Mouse (Mus musculus): ENCODE measurements around the gene Tmem207. TPM values are rescaled to one million over a fixed set of nuclear protein-coding genes. Genes with fewer than 3 reads are reported as not detected.

Tmem207 gene
- polyA plus RNA-seq, 1 experiment from 2014 or later = 0.08 TPM

- Histone ChIP-seq H3K9ac (no peak overlapping the region), H3K27me3 (ENCODE audit: control insufficient read depth, insufficient read depth, low read length) (no peaks in the 10 kb centered on the region), H3K36me3 (replicated peaks; ENCODE audit: control insufficient read depth, insufficient read depth) (no peaks in the 10 kb centered on the region), H3K9me3 (ENCODE audit: control insufficient read depth, low read length) (no peaks in the 10 kb centered on the region), H3K4me3 (replicated peaks; ENCODE audit: low read length) (no peak overlapping the region), H3K27ac (no peak overlapping the region), H3K4me2 (replicated peaks) (no peak overlapping the region), H3K4me1 (replicated peaks; ENCODE audit: control insufficient read depth, insufficient read depth, low read length) (no peaks in the 10 kb centered on the region)
- WGBS = 14% methylated on average over 2 of the region's 2 CpGs
- DNase-seq (ENCODE audit: low spot score) (no peak), ATAC-seq (ENCODE audit: low FRiP score) (no peak)
Measured at GRCm38 (mm10) chr16:26495721-26496120, 30.8 kb downstream of the Tmem207 start.

- no peaks in the 10 kb centered on the region for H3K36me3 ChIP-seq (replicated peaks; ENCODE audit: control insufficient read depth, insufficient read depth)
- no peaks in the 10 kb centered on the region for H3K9me3 ChIP-seq (ENCODE audit: control insufficient read depth, low read length)
- H3K27me3 ChIP-seq (ENCODE audit: control insufficient read depth, insufficient read depth, low read length) = no peaks in the 10 kb centered on the region
- no peak overlapping the region for H3K4me3 ChIP-seq (replicated peaks; ENCODE audit: low read length)
- ATAC-seq (ENCODE audit: low FRiP score) (no peak), DNase-seq (ENCODE audit: low spot score) (no peak)
- H3K4me2 ChIP-seq (replicated peaks) = no peak overlapping the region
- H3K4me1 ChIP-seq (replicated peaks; ENCODE audit: control insufficient read depth, insufficient read depth, low read length) = no peaks in the 10 kb centered on the region
- no peak overlapping the region for H3K27ac ChIP-seq
- WGBS = 71% methylated on average over 4 of the region's 4 CpGs
- no peak overlapping the region for H3K9ac ChIP-seq
Measured at GRCm38 (mm10) chr16:26471254-26471653, 55.3 kb downstream of the Tmem207 start.

- Histone ChIP-seq H3K4me3 (replicated peaks; ENCODE audit: low read length) (no peak overlapping the region), H3K27ac (no peak overlapping the region), H3K27me3 (ENCODE audit: control insufficient read depth, insufficient read depth, low read length) (no peaks in the 10 kb centered on the region), H3K4me1 (replicated peaks; ENCODE audit: control insufficient read depth, insufficient read depth, low read length) (no peaks in the 10 kb centered on the region), H3K4me2 (replicated peaks) (no peak overlapping the region), H3K36me3 (replicated peaks; ENCODE audit: control insufficient read depth, insufficient read depth) (no peaks in the 10 kb centered on the region), H3K9ac (no peak overlapping the region), H3K9me3 (ENCODE audit: control insufficient read depth, low read length) (no peaks in the 10 kb centered on the region)
- ATAC-seq (ENCODE audit: low FRiP score) = no peak
- WGBS = 81% methylated on average over 4 of the region's 4 CpGs
- no peak for DNase-seq (ENCODE audit: low spot score)
Measured at GRCm38 (mm10) chr16:26466535-26466934, 60.0 kb downstream of the Tmem207 start.

GRCm38 (mm10) chr16:26462835-26463234 is 63.7 kb downstream of the Tmem207 start, which contains the start of gene Cldn16:
Cldn16 (plus strand) TSS chr16:26463135.
- no peaks in the 10 kb centered on the region for H3K27me3 ChIP-seq (ENCODE audit: control insufficient read depth, insufficient read depth, low read length)
- no peaks in the 10 kb centered on the region for H3K4me1 ChIP-seq (replicated peaks; ENCODE audit: control insufficient read depth, insufficient read depth, low read length)
- H3K4me3 ChIP-seq (replicated peaks; ENCODE audit: low read length) = no peak within 1 kb of the TSS
- ATAC-seq (ENCODE audit: low FRiP score) (no peak), DNase-seq (ENCODE audit: low spot score) (no peak)
- H3K27ac ChIP-seq = no peak within 1 kb of the TSS
- H3K4me2 ChIP-seq (replicated peaks) = no peak within 1 kb of the TSS
- H3K36me3 ChIP-seq (replicated peaks; ENCODE audit: control insufficient read depth, insufficient read depth) = no peaks in the 10 kb centered on the region
- no peaks in the 10 kb centered on the region for H3K9me3 ChIP-seq (ENCODE audit: control insufficient read depth, low read length)
- 82% methylated on average over 7 of the region's 7 CpGs for WGBS
- H3K9ac ChIP-seq = no peak within 1 kb of the TSS

GRCm38 (mm10) chr16:26456182-26456581 is 70.4 kb downstream of the Tmem207 start:
- no peaks in the 10 kb centered on the region for H3K27me3 ChIP-seq (ENCODE audit: control insufficient read depth, insufficient read depth, low read length)
- H3K9ac ChIP-seq = no peak overlapping the region
- 89% methylated on average over 2 of the region's 2 CpGs for WGBS
- H3K4me2 ChIP-seq (replicated peaks) = no peak overlapping the region
- H3K27ac ChIP-seq = no peak overlapping the region
- DNase-seq (ENCODE audit: low spot score) (no peak), ATAC-seq (ENCODE audit: low FRiP score) (no peak)
- no peaks in the 10 kb centered on the region for H3K4me1 ChIP-seq (replicated peaks; ENCODE audit: control insufficient read depth, insufficient read depth, low read length)
- H3K36me3 ChIP-seq (replicated peaks; ENCODE audit: control insufficient read depth, insufficient read depth) = no peaks in the 10 kb centered on the region
- no peaks in the 10 kb centered on the region for H3K9me3 ChIP-seq (ENCODE audit: control insufficient read depth, low read length)
- no peak overlapping the region for H3K4me3 ChIP-seq (replicated peaks; ENCODE audit: low read length)

- H3K9me3 ChIP-seq (ENCODE audit: control insufficient read depth, low read length) = no peaks in the 10 kb centered on the region
- DNase-seq (ENCODE audit: low spot score) (no peak), ATAC-seq (ENCODE audit: low FRiP score) (no peak)
- no peak overlapping the region for H3K9ac ChIP-seq
- H3K36me3 ChIP-seq (replicated peaks; ENCODE audit: control insufficient read depth, insufficient read depth) = no peaks in the 10 kb centered on the region
- no peaks in the 10 kb centered on the region for H3K27me3 ChIP-seq (ENCODE audit: control insufficient read depth, insufficient read depth, low read length)
- no peaks in the 10 kb centered on the region for H3K4me1 ChIP-seq (replicated peaks; ENCODE audit: control insufficient read depth, insufficient read depth, low read length)
- WGBS = 70% methylated on average over 3 of the region's 3 CpGs
- no peak overlapping the region for H3K4me3 ChIP-seq (replicated peaks; ENCODE audit: low read length)
- no peak overlapping the region for H3K27ac ChIP-seq
- H3K4me2 ChIP-seq (replicated peaks) = no peak overlapping the region
Measured at GRCm38 (mm10) chr16:26454163-26454562, 72.4 kb downstream of the Tmem207 start.

Other genes with a start within 250 kb of the Tmem207 start
- 12.2 and 12.9 TPM in 2 replicates for gene Cldn1, start 154.9 kb downstream of the Tmem207 start, polyA plus RNA-seq (2014; fragmentation: Nextera tagmentation; extraction: Ambion mirVana)
- gene Cldn16, start 63.6 kb downstream of the Tmem207 start, polyA plus RNA-seq (2014; fragmentation: Nextera tagmentation; extraction: Ambion mirVana) = not detected in 2 replicates
- gene Il1rap, start 54.9 kb upstream of the Tmem207 start, polyA plus RNA-seq (2014; fragmentation: Nextera tagmentation; extraction: Ambion mirVana) = 14.5 and 14.9 TPM in 2 replicates

Measured in hindbrain, embryonic 14.5 days (tissue).